ENCODE assay signal across 17 mouse cellular contexts in the genomic region with DNA sequence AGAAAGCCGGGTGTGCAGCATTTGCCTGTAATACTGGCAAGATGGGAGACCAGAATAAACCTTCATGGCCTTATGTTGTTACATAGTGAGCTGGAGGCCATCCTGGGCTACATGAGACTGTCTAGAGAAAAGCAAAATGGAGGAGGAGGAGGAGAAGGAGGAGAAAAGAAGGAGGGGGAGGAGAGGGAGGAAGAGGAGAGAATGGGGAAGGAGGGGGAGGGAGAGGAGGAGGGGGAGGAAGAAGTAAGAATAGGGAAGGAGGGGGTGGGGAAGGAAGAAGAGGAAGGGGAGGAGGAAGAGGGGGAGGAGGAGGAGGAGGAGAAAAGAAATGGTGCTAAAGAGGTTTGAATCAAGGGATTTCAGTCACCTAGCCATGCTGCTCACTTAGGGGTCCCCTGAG. TPM values are rescaled to one million over a fixed set of nuclear protein-coding genes. Genes with fewer than 3 reads are reported as not detected.
DNase-seq lines count a peak whose midpoint lies in the region; ATAC-seq and TF ChIP-seq lines count a peak whose summit lies in the region.
"Had no signal": no experiment of that assay in that cellular context is flagged by ENCODE, and none has a peak within 500 bp of the region (broad histone marks: within the 10 kb centered on the region; RNA-seq: fewer than 3 reads in every experiment).

No protein-coding gene starts in this region.

- ATAC-seq in liver, embryonic 11.5 days (replicated peaks; ENCODE audit: low FRiP score) = no peak
- no peak; the same call in 1 of the 2 replicates for ATAC-seq in forebrain, embryonic 16.5 days
- ATAC-seq in liver, postnatal 0 days = no peak
- no peak for ATAC-seq in megakaryocyte progenitor cell, adult 5-6 weeks (replicated peaks; ENCODE audit: poor library complexity)

- no peak for TF ChIP-seq EP300 in liver, postnatal 0 days (IDR thresholded peaks at IDR 0.05; ENCODE audit: low read depth)

- no peak for DNase-seq in liver, embryonic 11.5 days (ENCODE audit: low spot score)
- no peak for DNase-seq in liver
- DNase-seq in liver, postnatal 0 days = no peak
- no peak for DNase-seq in embryo, embryonic 10 days (ENCODE audit: low spot score)
- DNase-seq in testis, postnatal 10 days (ENCODE audit: low spot score) = no peak
- no peak for DNase-seq in adrenal gland, postnatal 10 days
- DNase-seq: heart, adult 2 months; heart, postnatal 14 days; kidney, adult 11 months; lung, adult 2 months had no signal

- H3K27me3 ChIP-seq in liver, embryonic 11.5 days (replicated peaks; ENCODE audit: control insufficient read depth, insufficient read depth, low read length) = no peaks in the 10 kb centered on the region; the same call in 1 of the 2 replicates
- H3K27me3 ChIP-seq in forebrain, embryonic 16.5 days (replicated peaks; ENCODE audit: control insufficient read depth, insufficient read depth, low read length) = no peaks in the 10 kb centered on the region
- no peaks in the 10 kb centered on the region for H3K27me3 ChIP-seq in liver, postnatal 0 days (ENCODE audit: insufficient read depth, low read length)
- H3K27me3 ChIP-seq: embryonic facial prominence, embryonic 15.5 days; megakaryocyte, embryonic 14.5 days had no signal

- H3K36me3 ChIP-seq in liver, embryonic 11.5 days (ENCODE audit: control insufficient read depth, insufficient read depth, low read length) = no peaks in the 10 kb centered on the region
- H3K36me3 ChIP-seq in forebrain, embryonic 16.5 days (ENCODE audit: control insufficient read depth, insufficient read depth) = no peaks in the 10 kb centered on the region
- no peaks in the 10 kb centered on the region for H3K36me3 ChIP-seq in liver, postnatal 0 days (replicated peaks; ENCODE audit: insufficient read depth, low read length)
- H3K36me3 ChIP-seq: embryonic facial prominence, embryonic 15.5 days had no signal

- no peak for TF ChIP-seq CTCF in liver, postnatal 0 days (IDR thresholded peaks at IDR 0.05; ENCODE audit: low read depth)

- H3K27ac ChIP-seq in liver, embryonic 11.5 days (ENCODE audit: low read depth, low read length) = no peak overlapping the region
- peak overlapping the region; percentile 63 for H3K27ac ChIP-seq in forebrain, embryonic 16.5 days (ENCODE audit: low read length)
- H3K27ac ChIP-seq in liver, postnatal 0 days (ENCODE audit: low read depth) = 0 out of 2 replicates have a peak overlapping the region, but pooled peaks have one; percentile 29
- H3K27ac ChIP-seq: heart, adult 2 months had no signal

- peaks cover 14% of the 10 kb centered on the region for H3K4me1 ChIP-seq in liver, embryonic 11.5 days (replicated peaks; ENCODE audit: control insufficient read depth, insufficient read depth, low read length)
- peaks cover 46% of the 10 kb centered on the region for H3K4me1 ChIP-seq in forebrain, embryonic 16.5 days (replicated peaks; ENCODE audit: control insufficient read depth, insufficient read depth, low read length)
- no peaks in the 10 kb centered on the region for H3K4me1 ChIP-seq in liver, postnatal 0 days (ENCODE audit: insufficient read depth)

- H3K4me2 ChIP-seq in liver, embryonic 11.5 days = peak overlapping the region; percentile 21; the same call in 1 of the 2 replicates
- H3K4me2 ChIP-seq in forebrain, embryonic 16.5 days (ENCODE audit: low read length) = peak overlapping the region; percentile 8; the same call in 1 of the 2 replicates
- H3K4me2 ChIP-seq in liver, postnatal 0 days (ENCODE audit: low read depth, low read length) = no peak overlapping the region
- H3K4me2 ChIP-seq: embryonic facial prominence, embryonic 15.5 days had no signal

- H3K9me3 ChIP-seq in liver, embryonic 11.5 days (ENCODE audit: control insufficient read depth, low read length) = no peaks in the 10 kb centered on the region
- H3K9me3 ChIP-seq in forebrain, embryonic 16.5 days (ENCODE audit: control insufficient read depth, low read length) = peaks cover 8% of the 10 kb centered on the region
- H3K9me3 ChIP-seq in liver, postnatal 0 days (ENCODE audit: low read length) = 0 out of 2 replicates have a peak, but pooled peaks cover 3% of the 10 kb centered on the region
- H3K9me3 ChIP-seq: embryonic facial prominence, embryonic 15.5 days had no signal

- 11% methylated on average over 1 of the region's 1 CpGs for WGBS in liver, embryonic 11.5 days
- 25% methylated on average over 1 of the region's 1 CpGs for WGBS in forebrain, embryonic 16.5 days
- WGBS in liver, postnatal 0 days (ENCODE audit: insufficient replicate concordance) = 7% methylated on average over 1 of the region's 1 CpGs

- H3K4me3 ChIP-seq in liver, embryonic 11.5 days (ENCODE audit: low read depth, low read length) = no peak overlapping the region
- H3K4me3 ChIP-seq in forebrain, embryonic 16.5 days (replicated peaks; ENCODE audit: low read length) = no peak overlapping the region
- H3K4me3 ChIP-seq in liver, postnatal 0 days (ENCODE audit: low read depth, low read length) = no peak overlapping the region
- H3K4me3 ChIP-seq: embryonic facial prominence, embryonic 15.5 days; heart, adult 2 months; megakaryocyte, embryonic 14.5 days had no signal

- no peak overlapping the region for H3K9ac ChIP-seq in liver, embryonic 11.5 days (ENCODE audit: low read depth, low read length)
- H3K9ac ChIP-seq in forebrain, embryonic 16.5 days (replicated peaks; ENCODE audit: low read depth, low read length) = no peak overlapping the region
- H3K9ac ChIP-seq in liver, postnatal 0 days (replicated peaks) = no peak overlapping the region
- H3K9ac ChIP-seq: embryonic facial prominence, embryonic 15.5 days had no signal

RNA-seq across cellular contexts. Expression of a gene that starts 13.7 kb away (rescaled TPM):
- polyA plus RNA-seq in liver, embryonic 11.5 days (2014; fragmentation: Nextera tagmentation; extraction: Ambion mirVana) = 4.2 and 4.4 TPM in 2 replicates
- 26.0 and 27.4 TPM in 2 replicates for polyA plus RNA-seq in forebrain, embryonic 16.5 days (2015; fragmentation: Nextera tagmentation; extraction: Ambion mirVana)
- polyA plus RNA-seq in liver, postnatal 0 days (2015; fragmentation: Nextera tagmentation; extraction: Ambion mirVana) = 2.2 TPM in 2 replicates
- total RNA-seq in megakaryocyte progenitor cell, adult 5-6 weeks (2015) = 3.4 and 4.8 TPM in 2 replicates
- 6.4 and 10.3 TPM in 2 replicates for total RNA-seq in megakaryocyte progenitor cell, adult 5-6 weeks (2017)
- 10 to 100 TPM; 10.8 to 13.4 TPM for total RNA-seq in adrenal gland, postnatal 10 days (2021)

RNA-seq across cellular contexts. Expression of a gene that starts 31.8 kb away (rescaled TPM):
- 2.5 TPM in 2 replicates for polyA plus RNA-seq in liver, embryonic 11.5 days (2014; fragmentation: Nextera tagmentation; extraction: Ambion mirVana)
- polyA plus RNA-seq in forebrain, embryonic 16.5 days (2015; fragmentation: Nextera tagmentation; extraction: Ambion mirVana) = 8.0 and 8.4 TPM in 2 replicates
- 2.3 and 2.6 TPM in 2 replicates for polyA plus RNA-seq in liver, postnatal 0 days (2015; fragmentation: Nextera tagmentation; extraction: Ambion mirVana)
- total RNA-seq in megakaryocyte progenitor cell, adult 5-6 weeks (2015) = 0.27 and 1.1 TPM in 2 replicates
- total RNA-seq in megakaryocyte progenitor cell, adult 5-6 weeks (2017) = 1.6 and 1.7 TPM in 2 replicates
- total RNA-seq in adrenal gland, postnatal 10 days (2021) = 10 to 100 TPM; 19.5 to 19.8 TPM

RNA-seq across cellular contexts. Expression of a gene that starts 44.6 kb away (rescaled TPM):
- not detected in 2 replicates for polyA plus RNA-seq in liver, embryonic 11.5 days (2014; fragmentation: Nextera tagmentation; extraction: Ambion mirVana)
- polyA plus RNA-seq in forebrain, embryonic 16.5 days (2015; fragmentation: Nextera tagmentation; extraction: Ambion mirVana) = not detected in 2 replicates
- polyA plus RNA-seq in liver, postnatal 0 days (2015; fragmentation: Nextera tagmentation; extraction: Ambion mirVana) = not detected in 2 replicates
- total RNA-seq in megakaryocyte progenitor cell, adult 5-6 weeks (2015) = not detected in 2 replicates
- not detected in 2 replicates for total RNA-seq in megakaryocyte progenitor cell, adult 5-6 weeks (2017)
- total RNA-seq in adrenal gland, postnatal 10 days (2021) = under 1 TPM; 0.24 to 0.33 TPM
- total RNA-seq: heart, adult 2 months; heart, postnatal 14 days; left cerebral cortex, postnatal 25 days had no signal
- polyA plus RNA-seq: embryonic facial prominence, embryonic 15.5 days; heart, adult 2 months; neural tube, embryonic 14.5 days; thymus, postnatal 0 days had no signal
